Mouse (Mus musculus) T-cell, adult 2 months (primary cell): Measurements from ENCODE around the gene Fam198a.

Source experiments
- DNase-seq: peaks from one replicate; pipeline ENCODE4 v3.0.0; 2022; ENCODE audit warnings: low spot score

Fam198a gene

GRCm38 (mm10) chr9:121950418-121951113, at the start of gene Fam198a:
Gene Fam198a (plus strand): TSS chr9:121950988.
- DNase-seq: no peak

GRCm38 (mm10) chr9:121901710-121902700, 48.8 kb upstream of the Fam198a start:
- DNase-seq: no peak

DNA sequence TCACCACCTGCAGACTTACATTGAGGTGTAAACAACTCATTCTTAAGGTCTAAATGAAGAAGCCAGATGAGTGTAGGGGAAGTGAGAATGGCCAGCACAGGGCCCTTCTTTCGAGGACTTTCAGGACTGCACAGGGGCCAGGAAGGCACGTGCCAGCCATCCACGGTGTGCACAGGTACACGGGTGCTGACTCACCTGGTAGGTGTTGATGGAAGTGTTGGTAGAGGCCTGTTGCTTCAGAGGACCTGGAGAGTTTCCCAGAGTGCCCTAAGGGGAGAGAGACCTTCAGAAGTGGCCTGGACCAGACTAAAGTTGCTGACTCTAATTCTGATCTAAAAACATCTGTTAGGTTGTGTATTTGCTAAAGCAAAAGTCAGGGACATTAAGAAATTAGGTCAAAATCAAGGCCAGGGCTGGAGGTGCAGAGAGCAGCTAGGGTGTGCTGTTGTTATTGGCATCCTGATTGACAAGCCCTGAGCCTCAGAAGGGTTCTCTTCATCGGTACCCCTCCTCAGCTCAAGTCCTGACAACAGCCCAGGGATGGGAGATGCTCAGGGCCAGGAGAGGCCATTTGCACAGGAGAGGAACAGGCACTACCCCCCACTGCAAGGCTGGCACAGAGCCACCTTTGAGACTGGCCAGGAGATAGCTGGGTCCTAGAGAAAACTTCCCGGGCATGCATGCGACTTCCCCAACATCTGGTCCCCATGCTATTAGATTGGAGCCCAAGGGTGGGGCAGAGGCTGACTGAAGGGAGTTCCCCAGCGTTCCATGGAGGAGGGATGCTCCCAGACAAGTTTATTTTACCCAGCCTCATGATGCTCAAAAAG, 47.1 kb upstream of the Fam198a start:
- no peak for DNase-seq

GRCm38 (mm10) chr9:121904319-121904718, 46.5 kb upstream of the Fam198a start:
- no peak for DNase-seq

DNA sequence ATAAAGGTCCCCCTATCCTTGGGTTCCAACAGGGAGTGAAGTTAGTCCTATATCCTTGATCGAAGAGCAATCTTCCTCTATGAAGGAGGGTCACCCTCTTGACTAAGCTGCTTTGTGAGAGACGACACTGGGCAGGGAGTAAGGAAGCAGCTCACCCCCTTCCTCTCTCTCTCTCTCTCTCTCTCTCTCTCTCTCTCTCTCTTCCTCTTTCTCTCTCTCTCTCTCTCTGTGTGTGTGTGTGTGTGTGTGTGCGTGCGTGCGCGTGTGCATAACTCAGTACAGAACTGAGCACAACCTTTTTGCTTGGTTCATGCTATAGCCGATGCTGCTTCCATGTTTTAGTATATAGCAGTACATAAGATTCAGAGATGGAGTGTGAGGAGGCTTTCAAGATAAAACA, 45.8 kb upstream of the Fam198a start:
- no peak for DNase-seq

GRCm38 (mm10) chr9:121905556-121906185, 45.1 kb upstream of the Fam198a start:
- DNase-seq: no peak

DNA sequence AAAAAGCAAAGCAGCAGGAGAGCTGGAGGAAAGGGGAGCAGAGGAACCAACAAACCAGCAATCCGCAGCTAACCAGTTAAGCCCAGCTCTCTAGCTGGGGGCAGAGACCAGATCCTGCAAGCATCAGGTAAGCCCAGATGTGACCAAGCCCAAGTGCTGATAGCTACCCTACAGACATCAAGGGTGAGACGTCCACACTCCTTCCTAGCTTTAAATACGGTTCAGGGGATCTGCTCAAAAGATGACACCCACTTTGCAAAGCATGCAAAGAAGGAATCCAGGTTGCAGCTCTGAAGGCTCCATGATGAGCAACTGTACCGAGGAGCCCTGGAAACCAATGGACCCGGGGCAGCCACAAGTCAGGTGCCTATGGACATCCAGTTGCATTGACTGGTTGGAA, 44.3 kb upstream of the Fam198a start:
- DNase-seq: no peak

DNA sequence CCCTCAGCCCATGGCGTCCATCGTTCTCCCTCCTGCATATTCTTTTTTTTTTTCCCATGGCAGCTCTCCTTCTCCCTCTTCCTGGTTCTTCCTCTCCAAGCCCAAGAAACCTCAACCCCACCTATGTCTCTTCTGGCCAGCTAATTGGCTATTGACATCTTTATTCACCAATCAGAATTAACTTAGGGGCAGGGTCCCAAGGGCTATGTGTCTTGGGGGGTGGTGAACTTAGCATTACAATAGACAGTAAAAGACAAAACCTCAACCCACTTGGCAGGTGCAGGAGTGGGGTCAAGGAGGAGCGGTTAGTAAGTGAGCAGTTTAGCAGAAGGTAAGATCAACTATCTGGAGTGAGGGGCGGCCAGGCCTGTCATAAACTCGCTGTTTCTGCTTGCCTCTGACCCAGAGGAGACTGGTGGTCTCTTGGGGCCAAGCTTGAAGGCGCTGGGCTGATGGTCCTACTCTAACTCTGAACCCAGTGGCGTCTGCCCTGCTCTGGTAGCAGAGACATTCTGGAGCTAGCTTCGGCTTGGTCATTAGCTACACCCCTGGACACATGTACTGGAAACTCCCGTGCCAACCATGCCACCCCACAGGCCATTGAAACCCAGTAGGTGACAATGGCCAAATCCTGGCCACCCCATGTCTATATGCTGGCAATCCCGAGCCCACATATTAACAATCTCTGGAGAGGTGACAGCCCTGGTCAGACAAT, 43.3 kb upstream of the Fam198a start:
- DNase-seq: no peak

DNA sequence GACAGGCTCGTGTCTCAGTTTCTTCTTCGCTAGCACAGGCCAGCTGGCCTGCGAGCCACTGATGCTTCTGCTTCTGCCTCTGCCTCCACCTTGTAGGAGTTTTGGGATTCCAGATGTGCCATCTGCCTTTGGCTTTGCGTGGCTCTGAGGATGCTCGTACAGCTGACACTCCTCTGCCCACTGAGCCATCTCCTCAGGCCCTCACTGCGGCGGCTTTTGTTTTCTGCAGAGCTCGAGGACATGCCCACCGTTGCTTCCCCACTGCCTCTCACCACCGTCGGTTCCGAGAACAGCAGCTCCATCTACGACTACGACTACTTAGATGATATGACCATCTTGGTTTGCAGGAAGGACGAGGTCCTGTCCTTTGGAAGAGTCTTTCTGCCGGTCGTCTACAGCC, 42.5 kb upstream of the Fam198a start:
- DNase-seq: no peak

DNA sequence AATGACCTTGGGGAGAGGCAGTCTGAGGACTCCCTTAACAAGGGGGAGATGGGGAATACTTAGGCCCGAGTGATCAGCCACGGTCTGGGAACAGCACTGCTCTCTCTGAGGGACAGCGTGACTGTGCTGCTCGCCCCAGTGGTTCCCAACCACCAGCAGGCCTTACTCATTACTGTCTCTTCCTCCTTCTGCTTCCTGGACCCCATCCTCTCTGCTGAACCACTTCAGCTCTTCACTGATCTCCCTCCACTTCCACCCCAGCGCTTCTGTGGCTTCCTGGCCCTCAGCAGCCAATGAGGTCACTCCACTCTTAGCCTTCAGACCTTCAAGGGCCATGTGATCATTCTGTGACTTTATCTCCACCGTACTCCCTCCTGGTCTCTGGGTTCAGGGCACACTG, 41.2 kb upstream of the Fam198a start:
- DNase-seq: no peak

- no peak for DNase-seq
Measured at GRCm38 (mm10) chr9:121911196-121911595, 39.6 kb upstream of the Fam198a start.

GRCm38 (mm10) chr9:121912786-121913185, 38.0 kb upstream of the Fam198a start:
- no peak for DNase-seq

DNA sequence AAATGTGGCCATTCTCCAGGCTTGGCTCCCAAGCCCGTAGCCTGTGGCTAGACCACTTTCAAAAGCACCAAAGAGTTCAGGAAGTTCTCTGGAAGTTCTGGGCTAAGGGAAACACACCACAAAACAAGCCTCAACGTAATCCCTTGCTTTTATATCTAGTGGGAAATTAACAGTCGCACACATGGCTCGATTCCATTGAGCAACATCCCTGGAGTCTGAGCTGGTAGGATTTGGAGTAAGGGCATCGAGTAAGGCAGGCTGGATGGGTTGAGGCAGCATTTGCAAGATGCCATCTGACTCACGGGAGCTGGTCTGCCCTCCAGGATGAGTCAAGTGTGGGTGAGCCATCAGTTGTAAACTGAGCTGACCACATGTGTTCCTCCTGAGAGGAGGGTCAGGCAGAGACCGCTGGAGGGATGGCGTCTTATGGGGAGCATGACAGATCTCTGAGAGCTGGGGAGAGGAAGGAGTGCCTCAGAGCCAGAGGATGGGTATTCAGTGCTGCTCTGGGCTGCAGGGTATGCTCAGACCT, 36.5 kb upstream of the Fam198a start:
- no peak for DNase-seq

DNA sequence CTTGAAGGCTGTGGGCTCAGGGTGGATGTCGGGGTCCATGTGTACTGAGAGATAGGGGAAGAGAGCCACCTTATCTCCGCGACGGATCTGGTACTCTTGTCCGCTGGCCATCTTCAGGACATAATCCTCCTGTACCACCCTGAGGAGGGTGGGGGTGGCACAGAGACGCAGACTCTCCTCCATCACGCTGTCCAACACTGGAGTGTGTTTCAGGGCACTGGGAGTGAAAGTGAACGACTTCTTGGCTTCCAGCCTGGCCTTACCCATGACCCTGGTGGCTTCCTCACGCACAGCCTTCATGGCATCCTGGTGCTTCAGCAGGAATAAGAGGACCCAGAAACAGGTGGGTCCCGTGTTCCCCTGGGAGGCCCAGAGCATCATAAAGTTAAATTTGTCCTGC, 35.7 kb upstream of the Fam198a start:
- DNase-seq: no peak

DNA sequence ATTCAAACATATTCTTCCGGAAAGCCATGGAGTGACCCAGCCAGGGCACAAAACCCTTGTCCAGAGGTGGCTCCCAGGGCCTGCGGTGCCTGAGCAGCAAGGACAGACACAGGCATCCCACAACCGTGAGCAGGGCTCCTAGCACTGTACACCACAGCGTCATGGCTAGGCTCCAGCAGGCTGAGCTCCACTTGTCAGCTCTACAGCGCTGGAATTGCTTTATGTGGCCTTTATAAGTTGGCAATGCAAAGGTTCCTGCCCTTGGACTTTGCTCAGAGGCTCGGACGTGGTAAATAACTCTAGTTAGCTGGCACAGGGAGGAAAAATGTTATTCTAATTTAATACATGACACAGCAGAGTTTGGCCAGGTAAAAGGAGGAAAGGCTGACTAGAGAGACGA, 34.7 kb upstream of the Fam198a start, which contains the start of gene Cyp8b1:
TSS of gene Cyp8b1 (minus strand) at position 204 of the 400 bp plus-strand sequence.
- no peak for DNase-seq

- no peak for DNase-seq
Measured at GRCm38 (mm10) chr9:121919027-121919501, 31.7 kb upstream of the Fam198a start.

GRCm38 (mm10) chr9:121923443-121923842, 27.3 kb upstream of the Fam198a start:
- DNase-seq: no peak

- no peak for DNase-seq
Measured at GRCm38 (mm10) chr9:121923906-121924305, 26.9 kb upstream of the Fam198a start.

DNA sequence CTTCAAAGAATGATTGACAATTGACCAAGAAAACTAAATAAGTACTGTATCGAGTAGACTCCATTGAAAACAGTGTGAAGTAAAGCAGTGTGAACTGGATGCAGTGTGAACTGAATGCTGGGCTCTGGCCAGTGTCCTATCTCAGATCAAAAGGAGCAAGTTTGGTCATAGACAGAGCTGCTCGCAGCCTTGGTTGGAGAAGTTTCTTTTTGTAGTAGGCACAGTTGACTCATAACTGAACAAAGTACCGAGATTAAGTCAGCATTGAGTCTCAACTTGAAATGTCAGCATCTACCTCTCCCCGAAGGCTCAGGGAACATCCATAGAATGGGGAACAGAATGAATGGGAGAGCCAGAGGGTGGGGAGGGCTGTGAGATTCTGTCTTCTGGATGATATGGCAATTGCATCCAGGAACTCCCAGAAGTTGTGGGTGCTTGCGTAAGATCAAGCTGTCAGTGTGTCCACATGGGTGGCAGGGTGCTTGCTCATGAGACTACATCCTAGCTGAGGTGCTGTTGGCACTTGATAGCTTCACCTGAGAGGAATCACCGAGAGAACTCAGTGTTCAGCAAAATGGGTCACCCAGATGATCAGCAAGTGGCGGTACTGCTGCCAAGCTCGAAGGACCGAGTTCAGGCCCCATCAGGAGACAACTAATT, 25.8 kb upstream of the Fam198a start:
- no peak for DNase-seq

- no peak for DNase-seq
Measured at GRCm38 (mm10) chr9:121925959-121926358, 24.8 kb upstream of the Fam198a start.
